Mouse (Mus musculus) CH12.LX (cell line): ENCODE measurements around the gene Cers6. TPM values are rescaled to one million over a fixed set of nuclear protein-coding genes. Genes with fewer than 3 reads are reported as not detected.

ENCODE experiments used
- DNase-seq: peaks from one replicate; pipeline ENCODE4 v3.0.0-alpha.2; 2013; ENCODE audit errors: extremely low read depth
- H3K27ac ChIP-seq: 2 replicates; pipeline ENCODE4 v1.5.1; 2012; ENCODE audit warnings: low read depth, mild to moderate bottlenecking, control low read depth, moderate library complexity; ENCODE audit not compliant: insufficient read depth
- H3K27me3 ChIP-seq: replicated peaks from 2 replicates; pipeline ENCODE3; 2012; ENCODE audit warnings: inconsistent platforms
- H3K36me3 ChIP-seq, 2 experiments: replicated peaks in 1 of 2; 2 replicates each; pipeline versions ENCODE3 to v1.6.1; 2012; ENCODE audit warnings: inconsistent platforms in 1 of 2, low read length in 1 of 2, mild to moderate bottlenecking in 1 of 2, mixed read lengths in 1 of 2, moderate library complexity in 1 of 2; ENCODE audit not compliant: control insufficient read depth in 1 of 2, insufficient read depth in 1 of 2
- H3K4me1 ChIP-seq, 2 experiments: 2 replicates each; pipeline ENCODE4 v1.6.1; 2012; ENCODE audit warnings: inconsistent platforms in 1 of 2, moderate library complexity in 1 of 2; ENCODE audit not compliant: insufficient read depth in 2 of 2, control insufficient read depth in 1 of 2
- H3K4me2 ChIP-seq: 2 replicates; pipeline ENCODE4 v1.6.1; 2012; ENCODE audit warnings: low read depth, mild to moderate bottlenecking, control low read depth; ENCODE audit not compliant: poor library complexity, insufficient read depth, severe bottlenecking
- H3K4me3 ChIP-seq, 3 experiments: fragments of 150-350 bp in 1 of 3; sonication (generic) in 1 of 3; replicated peaks in 1 of 3; 2 replicates each; pipeline versions ENCODE3 to v1.5.1; 2011 to 2012; ENCODE audit warnings: low read depth in 2 of 3, low read length in 2 of 3, mild to moderate bottlenecking in 2 of 3, moderate library complexity in 2 of 3, control low read depth in 1 of 3, improper control_type of control experiment in 1 of 3, inconsistent platforms in 1 of 3, mixed read lengths in 1 of 3; ENCODE audit not compliant: poor library complexity in 1 of 3
- H3K79me2 ChIP-seq: replicated peaks from 2 replicates; pipeline ENCODE4 v1.6.1; 2012; ENCODE audit warnings: mild to moderate bottlenecking, moderate library complexity; ENCODE audit not compliant: control insufficient read depth, poor library complexity, insufficient read depth, severe bottlenecking; ENCODE audit errors: extremely low read depth
- H3K9ac ChIP-seq: 2 replicates; pipeline ENCODE4 v1.6.1; 2012; ENCODE audit warnings: low read depth, mild to moderate bottlenecking, control low read depth, moderate library complexity; ENCODE audit not compliant: insufficient read depth
- H3K9me3 ChIP-seq: replicated peaks from 2 replicates; pipeline ENCODE3; 2012; ENCODE audit warnings: low read length, inconsistent platforms, mixed read lengths
- CHD1 ChIP-seq: IDR thresholded peaks from 2 replicates; pipeline ENCODE4 v1.6.1; 2012; ENCODE audit warnings: low read depth, low read length, improper control_type of control experiment, inconsistent platforms
- E2F4 ChIP-seq: IDR thresholded peaks from 2 replicates; pipeline ENCODE4 v1.6.1; 2011; ENCODE audit warnings: low read depth, low read length, improper control_type of control experiment; ENCODE audit not compliant: insufficient replicate concordance
- ELF1 ChIP-seq: IDR thresholded peaks from 2 replicates; pipeline ENCODE4 v1.6.1; 2014; ENCODE audit warnings: low read depth, mild to moderate bottlenecking, inconsistent platforms, low read length, improper control_type of control experiment
- EP300 ChIP-seq: IDR thresholded peaks from 2 replicates; pipeline ENCODE4 v1.6.1; 2011; ENCODE audit warnings: low read length, improper control_type of control experiment
- ETS1 ChIP-seq: conservative IDR thresholded peaks from 2 replicates; pipeline ENCODE4 v1.6.1; 2012; ENCODE audit warnings: low read depth, mild to moderate bottlenecking, inconsistent platforms, low read length, improper control_type of control experiment, moderate library complexity
- HCFC1 ChIP-seq: IDR thresholded peaks from 2 replicates; pipeline ENCODE4 v1.6.1; 2012; ENCODE audit warnings: low read depth, mild to moderate bottlenecking, inconsistent platforms, low read length, improper control_type of control experiment
- IRF4 ChIP-seq: IDR thresholded peaks from 2 replicates; pipeline ENCODE4 v1.6.1; 2014; ENCODE audit warnings: low read depth, mild to moderate bottlenecking, inconsistent platforms, low read length, improper control_type of control experiment
- JUN ChIP-seq: IDR thresholded peaks from 2 replicates; pipeline ENCODE4 v1.6.1; 2011; ENCODE audit warnings: low read depth, mild to moderate bottlenecking, low read length, improper control_type of control experiment, moderate library complexity; ENCODE audit not compliant: insufficient read depth
- MAFK ChIP-seq: IDR thresholded peaks from 2 replicates; pipeline ENCODE4 v1.6.1; 2011; ENCODE audit warnings: low read length, improper control_type of control experiment; ENCODE audit not compliant: insufficient replicate concordance
- MXI1 ChIP-seq: IDR thresholded peaks from 2 replicates; pipeline ENCODE4 v1.6.1; 2011; ENCODE audit warnings: mild to moderate bottlenecking, low read depth, low read length, improper control_type of control experiment
- MYC ChIP-seq: IDR thresholded peaks from 2 replicates; pipeline ENCODE4 v1.6.1; 2011; ENCODE audit warnings: low read depth, mild to moderate bottlenecking, improper control_type of control experiment, low read length
- NRF1 ChIP-seq: IDR thresholded peaks from 2 replicates; pipeline ENCODE4 v1.6.1; 2014; ENCODE audit warnings: low read depth, mild to moderate bottlenecking, inconsistent platforms, low read length, improper control_type of control experiment, moderate library complexity
- POLR2AphosphoS2 ChIP-seq: IDR thresholded peaks from 2 replicates; pipeline ENCODE4 v1.6.1; 2011; ENCODE audit warnings: low read depth, low read length, improper control_type of control experiment
- UBTF ChIP-seq: IDR thresholded peaks from 2 replicates; pipeline ENCODE4 v1.6.1; 2012; ENCODE audit warnings: low read depth, mild to moderate bottlenecking, inconsistent platforms, low read length, improper control_type of control experiment, moderate library complexity
- USF2 ChIP-seq: conservative IDR thresholded peaks from 2 replicates; pipeline ENCODE4 v1.6.1; 2011; ENCODE audit warnings: low read depth, low read length, improper control_type of control experiment
- ZC3H11A ChIP-seq: IDR thresholded peaks from 2 replicates; pipeline ENCODE4 v1.6.1; 2012; ENCODE audit warnings: low read depth, mild to moderate bottlenecking, inconsistent platforms, low read length, improper control_type of control experiment
- ZNF384 ChIP-seq: IDR thresholded peaks from 2 replicates; pipeline ENCODE4 v1.6.1; 2012; ENCODE audit warnings: low read depth, low read length, improper control_type of control experiment, inconsistent platforms
- dilution Hi-C: fragments of 300-500 bp; cut with MboI; formaldehyde crosslinking; loops from 2 replicates; pipeline ENCODE4 v1.14.3; 2020; ENCODE audit warnings: low sequenced_read_pairs; ENCODE audit not compliant: extremely low pct_unique_long_range_greater_than_20kb, extremely low pct_ligation_motif_present
- in situ Hi-C: fragments of 300-500 bp; cut with MboI; formaldehyde crosslinking; loops from 3 replicates; pipeline ENCODE4 v1.14.3; 2019; ENCODE audit warnings: low sequenced_read_pairs, low pct_ligation_motif_present, low pct_unique_long_range_greater_than_20kb, mixed read lengths
- polyA plus RNA-seq: library from polyadenylated mRNA; unstranded; fragments of >175 nt; gene quantifications from 2 replicates; pipeline ENCODE4 v1.2.1, GENCODE M21; 2012; ENCODE audit warnings: low read depth; ENCODE audit not compliant: insufficient read length
- total RNA-seq, 2 experiments: library from RNA; depleted of rRNA; stranded (reverse); fragments of 300-350 nt in 1 of 2; fragments of >200 nt in 1 of 2; gene quantifications; 2 replicates each; pipeline ENCODE4 v1.2.3; 2012 to 2014

Cers6 gene
- total RNA-seq (2012; rRNA removed) (not detected in 2 replicates), total RNA-seq (2014; rRNA removed) (not detected in 2 replicates), polyA plus RNA-seq (not detected in 2 replicates)

GRCm38 (mm10) chr2:68860904-68861685, at the start of gene Cers6:
Cers6 (plus strand) TSS chr2:68861441.
- in situ Hi-C loops (no loop called here), dilution Hi-C loops (no loop called here)
- H3K4me2 ChIP-seq: no peak within 1 kb of the TSS
- peaks cover 62% of the 10 kb centered on the region for H3K9me3 ChIP-seq
- no peaks in the 10 kb centered on the region for H3K36me3 ChIP-seq
- H3K27me3 ChIP-seq: no peaks in the 10 kb centered on the region
- no peak for DNase-seq
- H3K4me1 ChIP-seq: no peaks in the 10 kb centered on the region
- H3K27ac ChIP-seq: no peak within 1 kb of the TSS
- no peak within 1 kb of the TSS for H3K4me3 ChIP-seq
- TF ChIP-seq JUN: no peak
- TF ChIP-seq IRF4: no peak
- no peak within 1 kb of the TSS for H3K9ac ChIP-seq
- no peaks in the 10 kb centered on the region for H3K79me2 ChIP-seq

GRCm38 (mm10) chr2:68814409-68814808, 46.8 kb upstream of the Cers6 start:
- no peaks in the 10 kb centered on the region for H3K27me3 ChIP-seq
- in situ Hi-C loops: no loop called here
- no peak for TF ChIP-seq EP300
- TF ChIP-seq MXI1: no peak
- TF ChIP-seq JUN: no peak
- TF ChIP-seq NRF1: no peak
- TF ChIP-seq, all 38 proteins: peak for 0

GRCm38 (mm10) chr2:68819040-68819439, 42.2 kb upstream of the Cers6 start:
- no peaks in the 10 kb centered on the region for H3K4me1 ChIP-seq
- no peak overlapping the region for H3K4me3 ChIP-seq
- H3K9ac ChIP-seq: no peak overlapping the region
- no peak for DNase-seq
- in situ Hi-C loops (no loop called here), dilution Hi-C loops (no loop called here)
- H3K27me3 ChIP-seq: no peaks in the 10 kb centered on the region
- no peaks in the 10 kb centered on the region for H3K36me3 ChIP-seq
- H3K27ac ChIP-seq: no peak overlapping the region
- no peaks in the 10 kb centered on the region for H3K79me2 ChIP-seq
- no peak for TF ChIP-seq ZNF384
- no peak for TF ChIP-seq ETS1
- TF ChIP-seq ZC3H11A: no peak
- TF ChIP-seq MXI1: no peak
- no peak for TF ChIP-seq POLR2AphosphoS2
- no peak for TF ChIP-seq MAFK
- TF ChIP-seq UBTF: no peak
- no peak for TF ChIP-seq ELF1
- TF ChIP-seq IRF4: no peak
- TF ChIP-seq USF2: no peak
- no peak for TF ChIP-seq CHD1
- TF ChIP-seq HCFC1: no peak
- no peak for TF ChIP-seq MYC
- TF ChIP-seq E2F4: no peak
- TF ChIP-seq EP300: no peak
- peaks cover 63% of the 10 kb centered on the region for H3K9me3 ChIP-seq
- H3K4me2 ChIP-seq: no peak overlapping the region

More at GRCm38 (mm10) chr2:68814409-68814808, 46.8 kb upstream of the Cers6 start:
- DNase-seq: no peak
- Histone ChIP-seq H3K79me2 (no peaks in the 10 kb centered on the region), H3K27ac (no peak overlapping the region), H3K4me3 (no peak overlapping the region), H3K4me2 (no peak overlapping the region), H3K4me1 (no peaks in the 10 kb centered on the region), H3K36me3 (no peaks in the 10 kb centered on the region), H3K9ac (no peak overlapping the region), H3K9me3 (peaks cover 36% of the 10 kb centered on the region)
- dilution Hi-C loops: no loop called here
